ENCODE assay signal across 14 mouse cellular contexts in the genomic region with DNA sequence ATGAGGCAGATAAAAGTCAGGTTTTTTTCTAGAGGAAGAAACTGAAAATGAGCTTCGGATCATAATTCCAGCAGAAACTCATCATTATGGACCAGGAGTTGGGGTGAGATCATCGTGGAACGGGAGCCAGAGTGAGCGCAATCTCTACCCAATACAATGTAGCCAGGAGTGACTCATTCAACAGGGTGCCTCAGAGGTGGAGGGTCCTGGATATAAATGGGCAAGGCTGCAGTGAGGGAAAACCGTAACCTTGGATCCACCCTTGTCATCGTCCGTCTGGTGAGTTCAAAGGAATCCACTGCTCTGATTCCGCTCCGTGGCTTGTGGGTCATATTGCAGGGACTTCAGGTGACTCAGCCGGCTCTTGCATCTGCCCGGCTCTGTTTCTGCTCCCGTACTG.
DNase-seq lines count a peak whose midpoint lies in the region; ATAC-seq and TF ChIP-seq lines count a peak whose summit lies in the region.
"Had no signal": no experiment of that assay in that cellular context is flagged by ENCODE, and none has a peak within 500 bp of the region (broad histone marks: within the 10 kb centered on the region; RNA-seq: fewer than 3 reads in every experiment).

No protein-coding gene starts in this region.

- H3K4me3 ChIP-seq in gastrocnemius, adult 2 months = no peak overlapping the region
- no peak overlapping the region for H3K4me3 ChIP-seq in heart, embryonic 11.5 days (ENCODE audit: low read depth, low read length)

- no peak for ATAC-seq in heart, embryonic 11.5 days (replicated peaks; ENCODE audit: insufficient number of reproducible peaks, low FRiP score, low TSS enrichment)
- no peak for ATAC-seq in megakaryocyte progenitor cell, adult 5-6 weeks (replicated peaks; ENCODE audit: poor library complexity)
- ATAC-seq: forebrain, embryonic 14.5 days had no signal

- H3K4me2 ChIP-seq in heart, embryonic 11.5 days = peak overlapping the region; percentile 11
- H3K4me2 ChIP-seq: lung, embryonic 14.5 days had no signal

- no peak overlapping the region for H3K9ac ChIP-seq in heart, embryonic 11.5 days (ENCODE audit: low read depth, low read length)
- H3K9ac ChIP-seq: lung, embryonic 14.5 days had no signal

- DNase-seq in gastrocnemius, adult 2 months = peak; percentile 56
- no peak for DNase-seq in gastrocnemius, postnatal 4 days (ENCODE audit: low spot score in 2 of 2)
- DNase-seq in adrenal gland, adult 8-10 months = peak; percentile 75
- peak; percentile 17 for DNase-seq in heart, postnatal 4 days
- no peak for DNase-seq in layer of hippocampus, postnatal 25 days (ENCODE audit: extremely low spot score in 1 of 2, low spot score in 1 of 2)
- DNase-seq in adipocyte (ENCODE audit: low spot score) = no peak
- DNase-seq: cerebellum, postnatal 36 days; kidney, postnatal 25 days; lung, embryonic 14.5 days; right cerebral cortex, postnatal 14 days; thymus, postnatal 4 days had no signal

- intact Hi-C loops in gastrocnemius, adult 2 months (cut with DNase I) = no loop called here

- peaks cover 19% of the 10 kb centered on the region for H3K4me1 ChIP-seq in heart, embryonic 11.5 days (ENCODE audit: control insufficient read depth, insufficient read depth, low read length)

- H3K27ac ChIP-seq in gastrocnemius, adult 2 months = no peak overlapping the region
- H3K27ac ChIP-seq in heart, embryonic 11.5 days (ENCODE audit: low read depth, low read length) = no peak overlapping the region

- no peak for TF ChIP-seq CTCF in gastrocnemius, adult 2 months (IDR thresholded peaks at IDR 0.05)

- no peaks in the 10 kb centered on the region for H3K27me3 ChIP-seq in heart, embryonic 11.5 days (ENCODE audit: control insufficient read depth, insufficient read depth, low read length)

- no peaks in the 10 kb centered on the region for H3K36me3 ChIP-seq in heart, embryonic 11.5 days (ENCODE audit: control insufficient read depth, insufficient read depth, low read length)

- H3K9me3 ChIP-seq in heart, embryonic 11.5 days (replicated peaks; ENCODE audit: control insufficient read depth, low read length) = 0 out of 2 replicates have a peak, but pooled peaks cover under 1% of the 10 kb centered on the region

- 64% methylated on average over 12 of the region's 12 CpGs for WGBS in heart, embryonic 11.5 days (ENCODE audit: insufficient replicate concordance)

Comparison
In these comparisons a context has a peak if more than half of its experiments do, and no peak if none do; other contexts are left out.
1. DNase-seq: peak in gastrocnemius, adult 2 months (single experiment), adrenal gland, adult 8-10 months (single experiment) and heart, postnatal 4 days (single experiment); none in gastrocnemius, postnatal 4 days (0 of 2), layer of hippocampus, postnatal 25 days (0 of 2) and adipocyte (single experiment).